Mouse (Mus musculus) spleen, postnatal 14 days (tissue): ENCODE measurements around the gene Gstm5.
"Not testable (repeated sequence)": the region's sequence is repeated elsewhere in the genome, so short reads cannot be mapped to it uniquely, and the experiment has no call there.

Source experiments
- DNase-seq, 2 experiments: peaks; one replicate each; pipeline ENCODE4 v3.0.0; 2021 to 2022; ENCODE audit warnings: low spot score in 2 of 2

Gstm5 gene

GRCm38 (mm10) chr3:107873335-107874251 lies 22.0 kb upstream of the Gstm5 start:
- no peak for DNase-seq

GRCm38 (mm10) chr3:107875231-107875630 lies 20.4 kb upstream of the Gstm5 start:
- no peak for DNase-seq

- DNase-seq: no peak
These were observed 18.6 kb upstream of the Gstm5 start, which contains the start of gene Eps8l3 for GRCm38 (mm10) chr3:107877005-107877404. TSS of gene Eps8l3 (plus strand) at chr3:107877229.

GRCm38 (mm10) chr3:107877747-107878736 lies 17.6 kb upstream of the Gstm5 start:
- no peak for DNase-seq

- no peak for DNase-seq
These were observed 7.7 kb upstream of the Gstm5 start for GRCm38 (mm10) chr3:107887674-107888495.

GRCm38 (mm10) chr3:107889236-107889635 lies 6.4 kb upstream of the Gstm5 start:
- DNase-seq: not testable (repeated sequence)

DNA sequence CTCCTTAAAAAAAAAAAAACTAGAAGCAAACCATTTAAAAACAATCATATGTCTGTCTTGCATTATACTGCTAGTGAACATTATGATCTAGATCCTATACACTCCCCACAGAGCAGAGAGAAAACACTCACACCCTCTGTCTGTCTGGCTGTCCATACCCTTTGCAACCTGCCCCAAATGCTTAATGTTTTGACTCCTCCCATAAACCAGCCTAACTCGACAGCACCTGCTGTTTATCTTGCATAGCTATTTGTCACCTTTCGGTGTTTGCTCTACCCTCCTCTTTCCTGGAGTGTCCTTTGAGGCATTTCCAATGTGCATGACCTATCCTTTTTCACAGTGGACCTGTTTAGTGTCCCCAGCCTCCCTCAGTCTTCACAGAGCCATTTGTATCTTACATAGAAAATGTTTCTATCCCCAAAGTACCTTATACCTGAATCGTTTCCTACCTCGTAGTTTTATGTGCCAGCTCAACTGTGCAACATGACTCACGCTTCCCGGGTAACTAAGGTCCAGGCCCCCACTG lies 364 bp upstream of the Gstm5 start:
- DNase-seq: no peak

DNA sequence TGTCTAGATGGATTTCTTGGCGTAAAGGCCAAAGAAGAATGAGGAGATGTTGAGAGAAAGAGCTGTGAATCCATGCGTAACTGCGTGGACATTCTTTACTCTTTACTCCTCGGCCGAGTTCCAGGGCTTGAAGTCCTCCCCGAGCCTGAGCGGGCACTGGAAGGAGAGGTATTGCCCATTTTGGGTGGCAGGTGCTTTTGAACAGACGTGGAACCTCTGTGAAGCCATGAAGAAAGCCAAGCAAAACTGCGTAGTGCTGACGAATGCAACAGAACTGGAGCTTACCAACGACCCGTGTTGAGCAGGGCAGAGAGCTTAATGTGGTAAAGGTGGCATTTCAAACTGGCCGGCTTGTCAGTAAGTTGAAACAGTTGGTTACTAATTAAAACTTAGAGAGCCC lies 3.1 kb downstream of the Gstm5 start:
- DNase-seq: no peak

DNA sequence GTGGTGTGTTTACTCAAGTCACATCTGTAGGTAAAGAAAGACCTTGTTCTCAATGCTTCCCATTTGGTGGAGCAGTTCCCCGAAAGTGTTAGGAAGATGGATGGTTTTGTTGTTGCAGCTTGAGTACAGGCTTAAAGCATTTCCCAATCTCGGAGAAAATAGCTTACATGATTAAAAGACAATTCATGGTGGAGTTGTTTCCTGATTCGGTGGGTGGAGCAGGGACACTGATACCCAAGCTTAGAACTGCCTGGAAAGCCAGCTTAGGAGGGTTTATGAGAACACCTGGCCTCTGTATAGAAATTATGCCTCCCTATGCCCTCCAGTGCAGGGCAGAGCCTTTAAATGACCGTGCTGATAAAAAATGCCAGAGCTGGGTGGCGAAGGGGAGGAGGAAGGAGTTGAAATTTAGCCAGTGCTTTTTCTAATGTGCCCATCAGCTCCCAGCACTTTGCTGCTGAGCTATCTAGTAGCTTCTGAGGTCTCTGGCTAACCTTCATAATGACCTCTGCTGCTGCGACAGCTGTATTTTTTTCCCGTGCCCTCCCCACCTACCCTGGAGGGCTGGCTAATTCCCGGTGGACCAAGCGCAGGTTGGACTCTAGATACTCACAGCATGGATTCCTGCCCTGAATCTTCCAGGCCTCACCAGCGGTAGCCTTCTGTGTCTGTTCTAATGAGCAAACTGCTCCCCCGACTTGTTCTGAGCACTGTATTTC lies 5.5 kb downstream of the Gstm5 start:
- DNase-seq: no peak

DNA sequence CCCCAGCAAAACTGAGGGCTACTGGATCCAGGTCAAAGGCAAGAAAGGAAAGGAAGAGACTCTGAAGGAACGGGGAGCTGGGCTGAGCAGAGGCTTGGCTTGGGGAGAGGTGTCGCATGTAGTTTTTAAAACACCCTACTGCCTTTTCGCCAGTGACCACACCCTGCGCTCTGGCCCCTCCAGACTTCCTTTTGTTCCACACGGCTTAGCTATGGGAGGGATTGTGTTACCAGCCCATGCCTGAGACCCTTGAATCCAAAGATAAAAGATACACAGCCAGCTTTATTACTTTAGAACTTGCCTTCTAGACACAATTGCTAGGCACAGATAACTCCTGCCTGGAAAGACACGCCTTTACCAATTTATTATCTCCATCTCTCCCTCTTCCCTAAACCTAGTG lies 10.3 kb downstream of the Gstm5 start:
- no peak for DNase-seq

DNA sequence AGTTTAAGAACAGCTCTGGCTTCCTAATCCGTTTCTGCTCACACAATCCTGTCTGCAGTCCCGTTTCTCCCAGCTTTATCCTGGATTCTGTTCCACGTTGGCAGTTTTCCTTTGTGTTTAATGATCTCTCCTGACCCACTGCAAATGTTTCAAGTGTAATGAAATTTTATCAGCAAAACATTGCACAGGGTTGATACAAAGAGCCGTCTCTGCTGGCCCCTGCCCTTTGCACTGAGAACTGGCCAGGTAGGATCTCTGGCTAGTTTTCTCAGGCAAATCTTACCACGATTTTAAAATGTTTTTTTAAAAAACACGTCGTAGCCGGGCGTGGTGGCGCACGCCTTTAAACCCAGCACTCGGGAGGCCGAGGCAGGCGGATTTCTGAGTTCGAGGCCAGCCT lies 21.1 kb downstream of the Gstm5 start:
- no peak for DNase-seq

- DNase-seq: no peak
These were observed 21.5 kb downstream of the Gstm5 start for GRCm38 (mm10) chr3:107917097-107917496.

GRCm38 (mm10) chr3:107917783-107918408 lies 22.3 kb downstream of the Gstm5 start:
- DNase-seq: peak in 1 of 2 experiments; percentile 25

GRCm38 (mm10) chr3:107920348-107920747 lies 24.7 kb downstream of the Gstm5 start:
- no peak for DNase-seq

DNA sequence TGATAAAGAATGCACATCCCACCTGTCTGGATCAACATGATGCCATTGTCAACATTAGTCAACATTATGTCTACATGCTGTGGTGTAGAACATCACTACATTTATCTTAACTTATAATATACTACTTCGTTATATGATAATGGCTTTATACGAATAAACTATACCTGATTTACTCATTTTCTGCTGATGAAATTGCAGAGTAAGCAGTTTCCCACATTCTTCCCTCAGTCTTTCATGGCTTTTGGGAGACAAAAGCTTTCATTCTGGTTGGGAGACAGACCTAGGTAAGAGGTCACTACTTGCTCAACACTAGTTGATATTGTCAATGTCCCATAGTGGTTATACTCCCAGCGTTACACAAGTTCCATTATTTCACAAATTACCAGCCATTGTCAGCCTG lies 29.7 kb downstream of the Gstm5 start:
- DNase-seq: no peak

GRCm38 (mm10) chr3:107927841-107928240 lies 32.2 kb downstream of the Gstm5 start:
- DNase-seq: no peak

GRCm38 (mm10) chr3:107928691-107929090 lies 33.1 kb downstream of the Gstm5 start:
- no peak for DNase-seq

GRCm38 (mm10) chr3:107929243-107929642 lies 33.6 kb downstream of the Gstm5 start:
- no peak for DNase-seq

GRCm38 (mm10) chr3:107929731-107930130 lies 34.1 kb downstream of the Gstm5 start:
- no peak for DNase-seq

DNA sequence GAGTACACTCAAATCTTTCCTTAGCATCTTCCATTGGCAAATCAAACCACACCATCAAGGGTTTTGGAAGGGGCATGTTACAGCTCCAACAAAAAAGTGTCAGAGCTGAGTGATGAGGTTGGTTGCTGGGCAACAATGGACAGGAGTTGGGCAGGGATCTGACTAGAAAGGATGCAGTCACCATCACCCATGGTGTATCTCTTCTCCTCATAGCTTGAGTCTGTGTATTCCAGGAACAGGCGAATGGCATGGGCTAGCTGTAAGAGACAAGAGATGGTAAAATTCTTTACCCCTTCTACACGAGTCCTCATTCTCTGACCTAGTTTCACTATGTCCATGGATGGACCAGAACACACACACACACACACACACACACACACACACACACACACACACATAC lies 35.5 kb downstream of the Gstm5 start:
- DNase-seq: no peak
